Mouse (Mus musculus) E14TG2a.4 (cell line): Measurements from ENCODE around the gene Gm9970.

Experiments used
- H3K27me3 ChIP-seq: 2 replicates; pipeline ENCODE4 v1.6.1; 2014; ENCODE audit warnings: low read length, control low read depth; ENCODE audit not compliant: insufficient read depth
- H3K36me3 ChIP-seq: 2 replicates; pipeline ENCODE4 v1.6.1; 2014; ENCODE audit warnings: low read length, control low read depth; ENCODE audit not compliant: insufficient read depth
- H3K4me1 ChIP-seq: replicated peaks from 2 replicates; pipeline ENCODE4 v1.6.1; 2014; ENCODE audit warnings: low read depth, low read length, control low read depth
- H3K4me3 ChIP-seq: replicated peaks from 2 replicates; pipeline ENCODE4 v1.5.1; 2014; ENCODE audit warnings: mild to moderate bottlenecking, low read length
- H3K9me3 ChIP-seq: 2 replicates; pipeline ENCODE4 v1.6.1; 2014; ENCODE audit warnings: low read length, control low read depth
- CTCF ChIP-seq: conservative IDR thresholded peaks from 2 replicates; pipeline ENCODE4 v1.5.1; 2014; ENCODE audit warnings: low read length
- NANOG ChIP-seq: IDR thresholded peaks from 2 replicates; pipeline ENCODE4 v1.6.1; 2014; ENCODE audit warnings: borderline replicate concordance, low read length, mixed read lengths
- POU5F1 ChIP-seq: IDR thresholded peaks from 2 replicates; pipeline ENCODE4 v1.6.1; 2014; ENCODE audit warnings: low read length, borderline replicate concordance

Gene Gm9970

DNA sequence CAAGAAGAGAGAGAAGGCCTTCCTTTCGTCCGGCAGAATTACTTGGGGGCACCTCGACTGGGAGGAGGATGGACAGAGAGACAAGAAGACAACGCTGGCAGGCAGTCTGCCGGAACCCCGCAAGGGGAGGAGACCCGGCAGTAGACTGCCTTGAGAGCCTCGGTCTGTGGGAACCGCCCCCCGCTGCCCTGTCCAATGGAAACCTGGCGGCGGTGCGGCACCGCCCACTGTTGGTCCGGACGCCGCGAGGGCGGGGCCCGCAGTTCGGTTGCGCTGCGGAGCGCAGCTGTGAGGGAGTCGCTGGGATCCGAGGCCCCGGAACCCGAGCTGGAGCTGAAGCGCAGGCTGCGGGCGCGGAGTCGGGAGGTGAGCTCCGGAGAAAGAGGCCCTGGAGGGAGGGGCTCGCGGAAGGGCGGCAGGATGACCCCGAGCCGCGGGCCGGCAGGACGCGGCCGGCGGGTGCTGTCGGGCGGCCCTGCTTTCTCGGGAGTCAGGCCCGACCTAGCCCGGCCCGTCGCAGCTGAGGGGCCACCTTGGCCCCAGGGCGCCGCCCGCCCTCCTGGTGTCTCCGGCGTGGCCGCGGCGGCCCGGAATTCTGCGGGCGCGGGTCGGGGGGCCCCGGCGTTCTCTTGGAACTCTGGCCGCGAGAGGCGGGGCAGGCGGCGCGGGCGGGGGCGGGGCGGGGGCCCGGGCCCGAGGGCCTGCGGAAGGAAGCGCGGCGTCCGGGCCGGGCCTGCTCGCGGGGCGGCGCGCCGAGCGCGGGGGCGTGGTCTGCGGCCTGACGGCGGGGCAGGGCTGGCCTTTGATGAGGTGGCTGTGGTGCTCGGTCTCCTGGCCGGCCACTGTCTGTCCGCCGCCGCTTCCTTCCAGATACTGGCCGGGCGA is at the start of gene Gm9970, which contains the start of gene Nrbp1:
Gm9970 (minus strand) TSS at position 596 of the 885 bp plus-strand sequence.
Nrbp1 (plus strand) TSS at position 228 of the 885 bp plus-strand sequence.
- TF ChIP-seq CTCF (no peak), POU5F1 (no peak), NANOG (no peak)
- Histone ChIP-seq H3K9me3 (no peaks in the 10 kb centered on the region), H3K4me1 (peaks cover 14% of the 10 kb centered on the region), H3K4me3 (peak within 1 kb of the TSS; percentile 99), H3K27me3 (no peaks in the 10 kb centered on the region; the same call in 1 of the 2 replicates), H3K36me3 (peaks cover 23% of the 10 kb centered on the region)

DNA sequence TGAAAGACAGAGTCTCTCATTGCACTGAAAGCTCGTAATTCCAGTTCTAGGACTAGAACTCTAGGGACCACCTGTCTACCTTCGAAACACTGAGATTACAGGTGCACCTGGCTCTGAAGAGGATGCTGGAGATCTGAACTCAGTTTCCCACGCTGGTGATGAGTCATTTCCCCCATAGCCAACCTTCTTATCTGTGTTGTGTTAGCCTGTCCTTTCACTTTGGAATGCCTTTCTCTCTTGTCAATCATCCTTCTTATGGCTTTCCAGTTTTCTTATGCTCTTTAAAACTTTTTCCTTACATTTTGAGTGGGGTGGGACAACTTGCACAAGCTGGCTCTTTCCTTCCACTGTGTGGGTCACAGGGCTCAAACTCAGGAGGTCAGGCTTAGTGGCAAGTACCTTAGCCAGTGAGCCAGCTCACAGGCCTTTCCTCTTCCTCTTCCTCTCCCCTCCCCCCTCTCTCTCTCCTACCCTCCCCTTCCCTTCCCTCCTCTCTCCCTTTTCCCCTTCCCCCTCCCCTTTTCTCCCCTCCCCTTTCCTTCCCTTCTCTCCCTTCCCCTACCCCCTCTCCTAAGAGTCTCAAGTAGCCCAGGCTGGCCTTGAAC is 48.7 kb upstream of the Gm9970 start:
- Histone ChIP-seq H3K4me1 (peaks cover 24% of the 10 kb centered on the region), H3K4me3 (peak overlapping the region; percentile 79; the same call in 1 of the 2 replicates), H3K27me3 (peaks cover 12% of the 10 kb centered on the region), H3K9me3 (no peaks in the 10 kb centered on the region), H3K36me3 (peaks cover 38% of the 10 kb centered on the region)
- no peak for TF ChIP-seq POU5F1
- TF ChIP-seq NANOG = no peak
- TF ChIP-seq CTCF = no peak

- TF ChIP-seq NANOG (no peak), CTCF (no peak), POU5F1 (no peak)
- Histone ChIP-seq H3K4me1 (peaks cover 21% of the 10 kb centered on the region), H3K9me3 (no peaks in the 10 kb centered on the region), H3K4me3 (no peak overlapping the region), H3K36me3 (peaks cover 41% of the 10 kb centered on the region), H3K27me3 (0 out of 2 replicates have a peak, but pooled peaks cover 1% of the 10 kb centered on the region)
These were observed 47.6 kb upstream of the Gm9970 start for GRCm38 (mm10) chr5:31288655-31289054.

DNA sequence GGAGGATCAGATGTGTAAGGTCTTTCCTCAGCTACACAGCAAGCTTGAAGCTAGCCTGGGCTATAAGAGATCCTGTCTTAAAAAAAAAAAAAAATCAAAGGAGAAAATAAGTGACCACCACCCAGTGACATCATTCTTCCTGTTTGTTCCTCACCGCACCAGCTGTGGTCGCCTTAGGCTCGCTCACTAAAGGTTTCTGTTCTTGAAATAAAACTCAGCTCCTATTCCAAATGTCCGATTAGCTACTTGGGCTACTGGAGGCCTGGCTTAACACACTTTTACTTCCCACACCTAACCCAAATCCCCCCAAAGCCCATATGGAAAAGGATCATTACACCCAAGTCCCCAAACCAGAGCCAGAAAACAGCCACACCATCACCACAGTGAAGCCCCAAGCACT is 47.2 kb upstream of the Gm9970 start:
- Histone ChIP-seq H3K36me3 (peaks cover 45% of the 10 kb centered on the region), H3K4me1 (peaks cover 21% of the 10 kb centered on the region), H3K9me3 (no peaks in the 10 kb centered on the region), H3K27me3 (no peaks in the 10 kb centered on the region), H3K4me3 (no peak overlapping the region)
- TF ChIP-seq CTCF (no peak), NANOG (no peak), POU5F1 (no peak)

- H3K27me3 ChIP-seq = no peaks in the 10 kb centered on the region
- H3K4me3 ChIP-seq = no peak overlapping the region
- H3K36me3 ChIP-seq = peaks cover 61% of the 10 kb centered on the region
- TF ChIP-seq POU5F1 = no peak
- TF ChIP-seq NANOG = no peak
- no peak for TF ChIP-seq CTCF
- no peaks in the 10 kb centered on the region for H3K4me1 ChIP-seq
- H3K9me3 ChIP-seq = no peaks in the 10 kb centered on the region
These were observed 38.4 kb upstream of the Gm9970 start for GRCm38 (mm10) chr5:31279245-31279988.

DNA sequence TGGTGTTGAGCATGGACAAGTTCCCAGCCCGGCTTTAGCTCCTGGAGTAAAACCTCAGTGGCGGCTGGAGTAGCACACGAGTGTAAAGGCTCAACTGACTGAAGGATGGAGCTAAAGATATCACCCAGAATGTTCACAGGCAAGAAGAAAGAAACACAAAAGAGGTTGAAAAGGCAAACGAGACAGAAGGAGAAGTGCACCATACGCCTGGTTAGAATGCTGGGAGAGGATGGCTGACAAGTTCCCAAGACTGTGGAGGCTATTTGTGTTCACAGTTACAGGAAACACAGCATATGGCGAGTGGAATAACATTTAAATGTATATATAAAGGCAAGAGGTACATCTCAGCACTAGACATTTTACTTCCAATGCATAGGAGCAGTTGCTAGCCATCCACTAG is 32.0 kb upstream of the Gm9970 start:
- Histone ChIP-seq H3K4me3 (no peak overlapping the region), H3K36me3 (peaks cover 40% of the 10 kb centered on the region), H3K4me1 (no peaks in the 10 kb centered on the region), H3K9me3 (no peaks in the 10 kb centered on the region), H3K27me3 (no peaks in the 10 kb centered on the region)
- TF ChIP-seq CTCF (no peak), NANOG (no peak), POU5F1 (no peak)

- Histone ChIP-seq H3K27me3 (no peaks in the 10 kb centered on the region), H3K4me1 (no peaks in the 10 kb centered on the region), H3K36me3 (peaks cover 81% of the 10 kb centered on the region), H3K4me3 (no peak overlapping the region), H3K9me3 (no peaks in the 10 kb centered on the region)
- TF ChIP-seq NANOG (no peak), CTCF (no peak), POU5F1 (no peak)
These were observed 26.7 kb upstream of the Gm9970 start for GRCm38 (mm10) chr5:31267686-31268085.

GRCm38 (mm10) chr5:31266101-31266500 is 25.1 kb upstream of the Gm9970 start:
- no peaks in the 10 kb centered on the region for H3K9me3 ChIP-seq
- H3K4me1 ChIP-seq = no peaks in the 10 kb centered on the region
- no peak overlapping the region for H3K4me3 ChIP-seq
- TF ChIP-seq CTCF (no peak), POU5F1 (no peak), NANOG (no peak)
- H3K27me3 ChIP-seq = no peaks in the 10 kb centered on the region
- peaks cover 87% of the 10 kb centered on the region for H3K36me3 ChIP-seq
